Mouse (Mus musculus): ENCODE results near the gene Dhx16.
"Not testable (repeated sequence)": the region's sequence is repeated elsewhere in the genome, so short reads cannot be mapped to it uniquely, and the experiment has no call there.

Dhx16 gene

GRCm38 (mm10) chr17:35921710-35922109 lies 42.1 kb downstream of the Dhx16 start:
- DNase-seq, result no peak

GRCm38 (mm10) chr17:35922566-35922965 lies 42.9 kb downstream of the Dhx16 start:
- DNase-seq, result no peak

- DNase-seq, result no peak
These were observed 43.7 kb downstream of the Dhx16 start for GRCm38 (mm10) chr17:35923281-35923680.

GRCm38 (mm10) chr17:35927471-35927870 lies 47.9 kb downstream of the Dhx16 start:
- no peak for DNase-seq

- no peak for DNase-seq
These were observed 49.9 kb downstream of the Dhx16 start for GRCm38 (mm10) chr17:35929534-35929933.

GRCm38 (mm10) chr17:35930627-35931026 lies 51.0 kb downstream of the Dhx16 start:
- DNase-seq, result no peak

- no peak for DNase-seq
These were observed 53.0 kb downstream of the Dhx16 start for GRCm38 (mm10) chr17:35932608-35933007.

- DNase-seq, result not testable (repeated sequence)
These were observed 56.1 kb downstream of the Dhx16 start for GRCm38 (mm10) chr17:35935763-35936162.

GRCm38 (mm10) chr17:35937700-35938348 lies 58.2 kb downstream of the Dhx16 start:
- peak; percentile 74 for DNase-seq

GRCm38 (mm10) chr17:35939108-35939507 lies 59.5 kb downstream of the Dhx16 start:
- DNase-seq, result no peak

- no peak for DNase-seq
These were observed 60.3 kb downstream of the Dhx16 start for GRCm38 (mm10) chr17:35939941-35940340.

Measured in B cell, adult 2 months (primary cell).